Mouse (Mus musculus): ENCODE data around the gene Hspa1a. TPM values are rescaled to one million over a fixed set of nuclear protein-coding genes. Genes with fewer than 3 reads are reported as not detected.

Gene Hspa1a
- total and polyA plus RNA-seq, 2 experiments from 2014 or later: 2.5 to 10.2 TPM

DNA sequence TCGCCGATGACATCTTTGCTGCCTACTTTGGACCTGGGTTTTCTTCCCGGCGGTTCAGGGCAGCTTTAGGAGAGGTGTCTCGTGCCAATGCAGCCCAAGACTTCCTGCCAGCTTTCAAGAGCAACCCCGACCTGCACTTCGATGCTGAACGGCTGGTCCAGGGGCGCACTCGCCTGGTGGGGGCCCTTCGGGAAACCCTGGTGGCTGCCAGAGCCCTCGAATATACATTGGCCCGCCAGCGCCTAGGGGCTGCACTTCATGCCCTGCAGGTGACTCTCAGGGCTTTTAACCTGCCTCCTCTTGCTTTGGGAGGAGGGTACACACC is 45.7 kb upstream of the Hspa1a start:
- Histone ChIP-seq H3K4me2 (ENCODE audit: low read depth, low read length) (no peak overlapping the region), H3K27ac (ENCODE audit: low read depth) (no peak overlapping the region), H3K4me1 (ENCODE audit: control insufficient read depth, insufficient read depth) (peaks cover 11% of the 10 kb centered on the region), H3K36me3 (replicated peaks; ENCODE audit: control insufficient read depth, insufficient read depth, low read length) (peaks cover 30% of the 10 kb centered on the region), H3K27me3 (ENCODE audit: control insufficient read depth, insufficient read depth, low read length) (no peaks in the 10 kb centered on the region), H3K9ac (replicated peaks; ENCODE audit: low read depth, low read length) (no peak overlapping the region), H3K9me3 (replicated peaks; ENCODE audit: control insufficient read depth, low read length) (no peaks in the 10 kb centered on the region), H3K4me3 (ENCODE audit: low read depth, low read length) (no peak overlapping the region)
- DNase-seq (ENCODE audit: low spot score) (no peak), ATAC-seq (ENCODE audit: insufficient read depth, low read depth) (no peak)
- 70% methylated on average over 14 of the region's 14 CpGs for WGBS
- TF ChIP-seq CTCF (IDR thresholded peaks at IDR 0.05; ENCODE audit: low read depth) (no peak), EP300 (IDR thresholded peaks at IDR 0.05; ENCODE audit: low read depth) (no peak)

DNA sequence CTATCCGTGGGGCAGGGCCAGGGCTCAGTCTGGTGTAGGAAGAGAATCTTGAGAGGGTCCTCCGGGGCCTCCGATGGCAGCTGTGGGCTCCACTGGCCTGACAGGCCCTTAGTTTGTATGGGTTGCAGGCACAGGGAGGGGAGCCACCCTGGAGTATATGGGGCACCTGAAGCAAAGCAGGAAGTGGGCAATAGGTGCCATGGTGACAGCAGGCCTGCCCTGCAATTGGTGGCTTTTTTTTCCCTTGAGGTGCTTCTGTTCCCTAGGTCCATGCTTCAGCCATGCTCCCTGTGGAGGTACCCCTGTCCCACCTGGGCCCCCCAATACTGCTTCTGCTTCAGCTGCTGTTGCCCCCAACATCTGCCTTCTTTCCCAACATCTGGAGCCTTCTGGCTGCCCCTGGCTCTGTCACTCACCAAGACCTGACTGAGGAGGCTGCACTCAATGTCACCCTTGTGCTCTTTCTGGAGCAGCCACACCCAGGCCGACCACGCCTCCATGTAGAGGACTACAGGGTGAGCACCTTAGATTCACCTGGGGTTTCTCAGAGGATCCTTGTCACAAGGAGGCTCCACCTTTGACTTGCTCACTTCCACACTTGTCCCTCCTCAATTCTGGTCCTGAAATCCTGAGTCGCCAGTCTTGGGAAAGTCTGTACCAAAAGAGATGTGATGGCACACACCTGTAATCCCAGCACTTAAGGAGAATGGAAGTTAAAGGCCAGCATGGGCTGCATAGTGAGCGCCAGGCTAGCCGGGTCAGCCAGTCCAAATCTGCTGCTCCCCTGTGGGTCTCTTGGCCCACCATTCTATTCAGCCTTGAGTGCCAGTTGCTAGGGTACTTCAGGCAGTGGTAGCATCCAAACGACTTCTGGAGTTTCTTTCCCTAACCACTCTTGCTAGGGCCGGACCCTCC is 45.1 kb upstream of the Hspa1a start:
- peaks cover 36% of the 10 kb centered on the region for H3K36me3 ChIP-seq (replicated peaks; ENCODE audit: control insufficient read depth, insufficient read depth, low read length)
- TF ChIP-seq EP300 (IDR thresholded peaks at IDR 0.05; ENCODE audit: low read depth) (no peak), CTCF (IDR thresholded peaks at IDR 0.05; ENCODE audit: low read depth) (no peak)

DNA sequence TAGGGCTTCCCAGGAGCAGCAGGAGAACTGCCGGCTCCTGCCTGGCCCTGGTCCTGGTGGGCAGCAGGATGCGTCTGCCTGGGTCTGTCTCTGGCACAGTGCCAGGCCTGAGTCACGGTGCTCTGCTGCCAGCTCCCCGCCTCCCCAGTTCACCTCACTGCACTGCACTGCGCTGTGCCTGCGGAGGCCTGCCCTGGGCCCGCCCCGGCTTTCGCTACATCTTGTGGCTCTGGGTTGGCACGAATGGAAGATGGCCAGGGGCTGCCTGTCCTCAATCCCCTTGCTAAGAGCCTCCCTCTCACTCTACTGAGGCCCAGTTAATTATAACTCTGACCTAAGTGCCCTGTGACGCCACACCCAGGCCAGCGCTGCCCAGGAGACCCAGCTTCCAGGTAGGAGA is 44.4 kb upstream of the Hspa1a start, which contains the start of gene Vwa7:
Gene Vwa7 (plus strand): TSS at position 204 of the 400 bp plus-strand sequence.
- H3K36me3 ChIP-seq (replicated peaks; ENCODE audit: control insufficient read depth, insufficient read depth, low read length): peaks cover 42% of the 10 kb centered on the region
- no peak within 1 kb of the TSS for H3K27ac ChIP-seq (ENCODE audit: low read depth)
- ATAC-seq (ENCODE audit: insufficient read depth, low read depth): peak; percentile 63
- 24% methylated on average over 12 of the region's 12 CpGs for WGBS
- no peaks in the 10 kb centered on the region for H3K9me3 ChIP-seq (replicated peaks; ENCODE audit: control insufficient read depth, low read length)
- no peak within 1 kb of the TSS for H3K4me3 ChIP-seq (ENCODE audit: low read depth, low read length)
- H3K4me1 ChIP-seq (ENCODE audit: control insufficient read depth, insufficient read depth): peaks cover 11% of the 10 kb centered on the region
- peak within 1 kb of the TSS; percentile 17; the same call in 1 of the 2 replicates for H3K9ac ChIP-seq (replicated peaks; ENCODE audit: low read depth, low read length)
- H3K27me3 ChIP-seq (ENCODE audit: control insufficient read depth, insufficient read depth, low read length): no peaks in the 10 kb centered on the region
- TF ChIP-seq EP300 (IDR thresholded peaks at IDR 0.05; ENCODE audit: low read depth) (no peak), CTCF (IDR thresholded peaks at IDR 0.05; ENCODE audit: low read depth) (no peak)
- H3K4me2 ChIP-seq (ENCODE audit: low read depth, low read length): 0 out of 2 replicates have a peak within 1 kb of the TSS, but pooled peaks have one; percentile 11
- peak; percentile 31 for DNase-seq (ENCODE audit: low spot score)

More for the DNA sequence above, 45.1 kb upstream of the Hspa1a start:
- 68% methylated on average over 10 of the region's 10 CpGs for WGBS
- no peaks in the 10 kb centered on the region for H3K9me3 ChIP-seq (replicated peaks; ENCODE audit: control insufficient read depth, low read length)
- ATAC-seq (ENCODE audit: insufficient read depth, low read depth) (no peak), DNase-seq (ENCODE audit: low spot score) (no peak)
- no peak overlapping the region for H3K27ac ChIP-seq (ENCODE audit: low read depth)
- 0 out of 2 replicates have a peak overlapping the region, but pooled peaks have one; percentile 11 for H3K4me2 ChIP-seq (ENCODE audit: low read depth, low read length)
- H3K27me3 ChIP-seq (ENCODE audit: control insufficient read depth, insufficient read depth, low read length): no peaks in the 10 kb centered on the region
- H3K4me1 ChIP-seq (ENCODE audit: control insufficient read depth, insufficient read depth): peaks cover 11% of the 10 kb centered on the region
- no peak overlapping the region for H3K4me3 ChIP-seq (ENCODE audit: low read depth, low read length)
- H3K9ac ChIP-seq (replicated peaks; ENCODE audit: low read depth, low read length): no peak overlapping the region

DNA sequence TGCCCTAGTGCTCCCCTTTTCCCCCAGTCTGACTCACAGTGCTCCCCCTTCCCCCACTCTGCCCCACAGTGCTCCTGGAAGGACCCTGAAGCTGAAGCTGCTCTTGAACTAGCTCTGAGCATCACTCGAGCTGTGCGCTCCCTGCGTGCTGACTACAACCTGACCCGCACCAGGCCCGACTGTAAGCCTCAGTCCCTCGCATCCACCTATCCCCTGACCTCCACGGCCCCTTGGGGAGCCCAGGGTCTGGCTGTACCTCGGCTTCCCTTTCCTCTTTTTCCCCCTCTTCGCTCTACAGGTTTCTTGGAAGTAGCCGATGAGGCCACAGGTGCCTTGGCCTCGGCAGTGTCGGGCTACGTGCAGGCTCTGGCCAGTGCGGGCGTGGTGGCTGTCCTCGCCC is 43.3 kb upstream of the Hspa1a start:
- Histone ChIP-seq H3K9me3 (replicated peaks; ENCODE audit: control insufficient read depth, low read length) (no peaks in the 10 kb centered on the region), H3K9ac (replicated peaks; ENCODE audit: low read depth, low read length) (no peak overlapping the region), H3K4me1 (ENCODE audit: control insufficient read depth, insufficient read depth) (peaks cover 11% of the 10 kb centered on the region), H3K4me2 (ENCODE audit: low read depth, low read length) (no peak overlapping the region), H3K4me3 (ENCODE audit: low read depth, low read length) (no peak overlapping the region), H3K36me3 (replicated peaks; ENCODE audit: control insufficient read depth, insufficient read depth, low read length) (peaks cover 53% of the 10 kb centered on the region), H3K27me3 (ENCODE audit: control insufficient read depth, insufficient read depth, low read length) (no peaks in the 10 kb centered on the region), H3K27ac (ENCODE audit: low read depth) (no peak overlapping the region)
- no peak for ATAC-seq (ENCODE audit: insufficient read depth, low read depth)
- WGBS: 88% methylated on average over 16 of the region's 16 CpGs
- TF ChIP-seq CTCF (IDR thresholded peaks at IDR 0.05; ENCODE audit: low read depth) (no peak), EP300 (IDR thresholded peaks at IDR 0.05; ENCODE audit: low read depth) (no peak)
- no peak for DNase-seq (ENCODE audit: low spot score)

DNA sequence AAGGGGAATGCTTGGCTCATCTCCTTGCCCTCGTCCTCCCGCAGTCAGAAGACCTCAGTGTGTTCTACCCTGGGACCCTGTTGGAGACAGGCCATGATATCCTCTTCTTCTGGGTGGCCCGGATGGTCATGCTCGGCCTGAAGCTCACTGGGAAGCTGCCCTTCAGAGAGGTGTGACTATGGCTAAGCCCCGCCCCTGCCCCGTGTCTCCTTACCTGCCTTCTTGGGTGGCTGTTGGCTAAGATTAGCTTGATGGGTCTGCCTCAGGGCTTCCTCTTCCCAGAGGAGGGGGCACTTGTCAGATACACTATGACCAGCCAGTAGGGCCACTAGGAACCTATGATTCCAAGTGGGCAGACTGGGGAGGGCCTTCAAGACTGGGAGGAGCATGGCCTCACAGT is 41.3 kb upstream of the Hspa1a start:
- DNase-seq (ENCODE audit: low spot score) (no peak), ATAC-seq (ENCODE audit: insufficient read depth, low read depth) (no peak)
- Histone ChIP-seq H3K4me2 (ENCODE audit: low read depth, low read length) (no peak overlapping the region), H3K4me1 (ENCODE audit: control insufficient read depth, insufficient read depth) (peaks cover 11% of the 10 kb centered on the region), H3K9me3 (replicated peaks; ENCODE audit: control insufficient read depth, low read length) (no peaks in the 10 kb centered on the region), H3K27me3 (ENCODE audit: control insufficient read depth, insufficient read depth, low read length) (no peaks in the 10 kb centered on the region), H3K4me3 (ENCODE audit: low read depth, low read length) (no peak overlapping the region), H3K9ac (replicated peaks; ENCODE audit: low read depth, low read length) (no peak overlapping the region), H3K36me3 (replicated peaks; ENCODE audit: control insufficient read depth, insufficient read depth, low read length) (peaks cover 66% of the 10 kb centered on the region), H3K27ac (ENCODE audit: low read depth) (no peak overlapping the region)
- 76% methylated on average over 6 of the region's 6 CpGs for WGBS
- no peak for TF ChIP-seq EP300 (IDR thresholded peaks at IDR 0.05; ENCODE audit: low read depth)
- no peak for TF ChIP-seq CTCF (IDR thresholded peaks at IDR 0.05; ENCODE audit: low read depth)

Data from heart, postnatal 0 days (tissue).